In the genomic region with DNA sequence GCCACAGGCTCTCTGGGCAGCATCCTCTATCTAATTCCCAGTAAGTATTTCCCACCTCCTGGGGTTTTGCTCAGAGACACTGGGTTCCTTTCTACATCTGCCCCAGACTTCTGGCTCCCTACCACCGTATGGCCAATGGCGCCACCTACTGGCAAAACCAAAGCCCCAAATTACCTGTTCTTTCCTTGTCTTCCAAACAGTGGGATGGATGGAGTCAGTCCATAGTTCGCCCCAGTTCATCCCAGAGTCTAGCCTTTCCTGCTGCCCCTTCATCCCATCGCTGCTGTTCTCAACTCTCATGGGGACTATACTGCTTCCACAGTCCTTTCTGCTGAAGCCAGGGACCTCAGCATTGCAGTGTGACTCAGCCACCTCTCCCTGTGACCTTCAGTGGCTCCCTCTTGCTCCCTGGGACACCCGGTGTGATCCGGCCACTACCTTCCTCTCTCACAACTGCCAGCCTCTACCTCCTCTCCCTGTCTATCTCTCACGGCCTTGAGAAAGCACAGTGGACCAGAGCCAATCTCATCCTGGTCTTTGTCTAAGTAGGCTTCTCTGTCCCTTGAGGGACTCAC, we compare ENCODE assay signal across 8 mouse cellular contexts. TPM values are rescaled to one million over a fixed set of nuclear protein-coding genes. Genes with fewer than 3 reads are reported as not detected.
DNase-seq lines count a peak whose midpoint lies in the region; ATAC-seq and TF ChIP-seq lines count a peak whose summit lies in the region.

No protein-coding gene starts in this region.

- DNase-seq in forebrain, embryonic 11.5 days (ENCODE audit: low spot score) = peak; percentile 86
- peak; percentile 15 for DNase-seq in spleen, adult 12 weeks (ENCODE audit: low spot score)
- DNase-seq in spleen, postnatal 36 days (ENCODE audit: low spot score in 2 of 2) = no peak
- peak; percentile 89 to 96 for DNase-seq in cerebellum, postnatal 25 days
- DNase-seq in heart, postnatal 4 days = peak; percentile 87
- peak; percentile 74 for DNase-seq in liver, postnatal 0 days
- peak; percentile 31 to 82 for DNase-seq in spleen, postnatal 4 days (ENCODE audit: low spot score in 2 of 2)

- H3K4me3 ChIP-seq in forebrain, embryonic 11.5 days (ENCODE audit: low read depth, low read length) = no peak overlapping the region
- no peak overlapping the region for H3K4me3 ChIP-seq in forebrain, embryonic 13.5 days
- H3K4me3 ChIP-seq in liver, postnatal 0 days (ENCODE audit: low read depth, low read length) = no peak overlapping the region

- H3K27ac ChIP-seq in forebrain, embryonic 11.5 days (ENCODE audit: low read depth, low read length) = no peak overlapping the region
- H3K27ac ChIP-seq in forebrain, embryonic 13.5 days = no peak overlapping the region
- no peak overlapping the region for H3K27ac ChIP-seq in liver, postnatal 0 days (ENCODE audit: low read depth)

- WGBS in forebrain, embryonic 11.5 days = 38% methylated on average over 7 of the region's 7 CpGs
- WGBS in forebrain, embryonic 13.5 days = 29% methylated on average over 7 of the region's 7 CpGs
- 29% methylated on average over 7 of the region's 7 CpGs for whole genome bisulfite sequencing in liver, postnatal 0 days (ENCODE audit: insufficient replicate concordance)

- H3K9me3 ChIP-seq in forebrain, embryonic 11.5 days (ENCODE audit: control insufficient read depth, low read length) = no peaks in the 10 kb centered on the region
- no peaks in the 10 kb centered on the region for H3K9me3 ChIP-seq in forebrain, embryonic 13.5 days (replicated peaks)
- H3K9me3 ChIP-seq in liver, postnatal 0 days (ENCODE audit: low read length) = no peaks in the 10 kb centered on the region

- H3K36me3 ChIP-seq in forebrain, embryonic 11.5 days (ENCODE audit: control insufficient read depth, insufficient read depth, low read length) = no peaks in the 10 kb centered on the region
- no peaks in the 10 kb centered on the region for H3K36me3 ChIP-seq in forebrain, embryonic 13.5 days (ENCODE audit: poor library complexity, severe bottlenecking)
- H3K36me3 ChIP-seq in liver, postnatal 0 days (replicated peaks; ENCODE audit: insufficient read depth, low read length) = no peaks in the 10 kb centered on the region

- no peak overlapping the region for H3K4me2 ChIP-seq in forebrain, embryonic 11.5 days (ENCODE audit: low read depth, low read length, severe bottlenecking)
- no peak overlapping the region for H3K4me2 ChIP-seq in forebrain, embryonic 13.5 days
- H3K4me2 ChIP-seq in liver, postnatal 0 days (ENCODE audit: low read depth, low read length) = no peak overlapping the region

- no peak for ATAC-seq in forebrain, embryonic 11.5 days (replicated peaks; ENCODE audit: low FRiP score)
- no peak for ATAC-seq in forebrain, embryonic 13.5 days
- ATAC-seq in liver, postnatal 0 days = no peak

- no peak for TF ChIP-seq EP300 in liver, postnatal 0 days (IDR thresholded peaks at IDR 0.05; ENCODE audit: low read depth)

- peak; percentile 80 for TF ChIP-seq CTCF in liver, postnatal 0 days (IDR thresholded peaks at IDR 0.05; ENCODE audit: low read depth)

- no peaks in the 10 kb centered on the region for H3K27me3 ChIP-seq in forebrain, embryonic 11.5 days (ENCODE audit: control insufficient read depth, insufficient read depth, low read length)
- H3K27me3 ChIP-seq in forebrain, embryonic 13.5 days = no peaks in the 10 kb centered on the region
- no peaks in the 10 kb centered on the region for H3K27me3 ChIP-seq in liver, postnatal 0 days (ENCODE audit: insufficient read depth, low read length)

- peaks cover 9% of the 10 kb centered on the region; the same call in 1 of the 2 replicates for H3K4me1 ChIP-seq in forebrain, embryonic 11.5 days (replicated peaks; ENCODE audit: control insufficient read depth, insufficient read depth, low read length)
- peaks cover 21% of the 10 kb centered on the region for H3K4me1 ChIP-seq in forebrain, embryonic 13.5 days
- H3K4me1 ChIP-seq in liver, postnatal 0 days (ENCODE audit: insufficient read depth) = no peaks in the 10 kb centered on the region

- no peak overlapping the region for H3K9ac ChIP-seq in forebrain, embryonic 11.5 days (ENCODE audit: low read length)
- H3K9ac ChIP-seq in forebrain, embryonic 13.5 days = no peak overlapping the region
- no peak overlapping the region for H3K9ac ChIP-seq in liver, postnatal 0 days (replicated peaks)

RNA-seq across cellular contexts. Expression of gene Coro2b, which starts 16.6 kb away (rescaled TPM):
- polyA plus RNA-seq in forebrain, embryonic 11.5 days (2014; fragmentation: Nextera tagmentation; extraction: Ambion mirVana) = 24.0 and 26.5 TPM in 2 replicates
- 35.5 and 37.0 TPM in 2 replicates for polyA plus RNA-seq in forebrain, embryonic 13.5 days (2015; fragmentation: Nextera tagmentation; extraction: Ambion mirVana)
- 10 to 100 TPM; 16.2 to 16.9 TPM for total RNA-seq in heart, postnatal 4 days (2021)
- 0.87 and 0.89 TPM in 2 replicates for polyA plus RNA-seq in liver, postnatal 0 days (2015; fragmentation: Nextera tagmentation; extraction: Ambion mirVana)

Comparison
In these comparisons a context has a peak if more than half of its experiments do, and no peak if none do; other contexts are left out.
1. DNase-seq: peak in forebrain, embryonic 11.5 days (single experiment), spleen, adult 12 weeks (single experiment), cerebellum, postnatal 25 days (2 of 2), heart, postnatal 4 days (single experiment), liver, postnatal 0 days (single experiment) and spleen, postnatal 4 days (2 of 2); none in spleen, postnatal 36 days (0 of 2).
2. RNA of gene Coro2b, which starts 16.6 kb away (polyA plus RNA-seq): 35.5 to 37.0 TPM in forebrain, embryonic 13.5 days and 24.0 to 26.5 TPM in forebrain, embryonic 11.5 days; 0.87 to 0.89 TPM in liver, postnatal 0 days; every median in the first group is over 10 times any median in the second.